In genomic region chr15:84697611-84698011, GRCm38 (mm10) we compare ENCODE assay signal across 8 mouse cellular contexts. TPM values are rescaled to one million over a fixed set of nuclear protein-coding genes. Genes with fewer than 3 reads are reported as not detected.
A peak's percentile ranks its signal among the peaks of the same experiment; 100 is the strongest.
DNase-seq lines count a peak whose midpoint lies in the region; ATAC-seq and TF ChIP-seq lines count a peak whose summit lies in the region.

No protein-coding gene starts in this region.

- no peaks in the 10 kb centered on the region for H3K9me3 ChIP-seq in forebrain, postnatal 0 days (ENCODE audit: low read length)
- no peaks in the 10 kb centered on the region for H3K9me3 ChIP-seq in forebrain, embryonic 14.5 days (replicated peaks; ENCODE audit: control insufficient read depth, low read length)

- H3K27ac ChIP-seq in forebrain, postnatal 0 days (ENCODE audit: low read depth, low read length), result peak overlapping the region; percentile 16; the same call in 1 of the 2 replicates
- H3K27ac ChIP-seq in forebrain, embryonic 14.5 days (ENCODE audit: low read depth, low read length), result no peak overlapping the region

- no peaks in the 10 kb centered on the region for H3K4me1 ChIP-seq in forebrain, postnatal 0 days (ENCODE audit: insufficient read depth)
- no peaks in the 10 kb centered on the region for H3K4me1 ChIP-seq in forebrain, embryonic 14.5 days (ENCODE audit: control insufficient read depth, insufficient read depth, low read length)

- peak; percentile 55 for DNase-seq in forebrain, postnatal 0 days
- DNase-seq in forebrain, embryonic 14.5 days (ENCODE audit: low spot score), result no peak
- DNase-seq in brain, embryonic 18.5 days (ENCODE audit: low read depth, low spot score), result peak; percentile 18
- peak; percentile 56 to 65 for DNase-seq in gastrocnemius, adult 8-10 months (ENCODE audit: low spot score in 2 of 2)
- DNase-seq in kidney, postnatal 14 days, result peak; percentile 69
- peak; percentile 78 for DNase-seq in lung, postnatal 10 days
- DNase-seq in spleen, postnatal 10 days (ENCODE audit: low spot score in 2 of 2), result no peak

- 0 out of 2 replicates have a peak, but pooled peaks cover 4% of the 10 kb centered on the region for H3K36me3 ChIP-seq in forebrain, postnatal 0 days (ENCODE audit: insufficient read depth)
- H3K36me3 ChIP-seq in forebrain, embryonic 14.5 days (ENCODE audit: control insufficient read depth, insufficient read depth, low read length), result 0 out of 2 replicates have a peak, but pooled peaks cover 3% of the 10 kb centered on the region

- 56% methylated on average over 11 of the region's 11 CpGs for WGBS in forebrain, postnatal 0 days
- WGBS in forebrain, embryonic 14.5 days, result 77% methylated on average over 11 of the region's 11 CpGs

- ATAC-seq in forebrain, postnatal 0 days, result peak; percentile 85
- ATAC-seq in forebrain, embryonic 14.5 days, result no peak
- ATAC-seq in monocyte, adult 5-6 weeks (replicated peaks; ENCODE audit: insufficient number of reproducible peaks, low FRiP score, low TSS enrichment, poor library complexity, severe bottlenecking), result no peak

- no peak overlapping the region for H3K4me2 ChIP-seq in forebrain, postnatal 0 days (ENCODE audit: low read depth)
- H3K4me2 ChIP-seq in forebrain, embryonic 14.5 days (ENCODE audit: low read length), result no peak overlapping the region

- TF ChIP-seq CTCF in forebrain, postnatal 0 days (IDR thresholded peaks at IDR 0.05; ENCODE audit: low read depth), result no peak

- no peak overlapping the region for H3K4me3 ChIP-seq in forebrain, postnatal 0 days (ENCODE audit: low read depth, low read length)
- no peak overlapping the region for H3K4me3 ChIP-seq in forebrain, embryonic 14.5 days (ENCODE audit: low read depth, low read length)

- H3K9ac ChIP-seq in forebrain, postnatal 0 days, result no peak overlapping the region
- no peak overlapping the region for H3K9ac ChIP-seq in forebrain, embryonic 14.5 days (ENCODE audit: low read length)

- no peaks in the 10 kb centered on the region for H3K27me3 ChIP-seq in forebrain, postnatal 0 days (ENCODE audit: insufficient read depth, low read length)
- H3K27me3 ChIP-seq in forebrain, embryonic 14.5 days (replicated peaks; ENCODE audit: control insufficient read depth, insufficient read depth, low read length), result no peaks in the 10 kb centered on the region

RNA-seq across cellular contexts. Expression of gene Arhgap8, which starts 22.2 kb away (rescaled TPM):
- total RNA-seq in forebrain, postnatal 0 days (2014; rRNA removed), result 0.29 TPM in 1 of 2 replicates, not detected in the other
- 0.19 and 0.44 TPM in 2 replicates for polyA plus RNA-seq in forebrain, postnatal 0 days (2015; fragmentation: Nextera tagmentation; extraction: Ambion mirVana)
- 0.20 and 0.37 TPM in 2 replicates for polyA plus RNA-seq in forebrain, embryonic 14.5 days (2014; fragmentation: Nextera tagmentation; extraction: Ambion mirVana)
- total RNA-seq in gastrocnemius, adult 8-10 months (2022), result under 1 TPM in 2 of 4 experiments, not detected in 2; 0.31 to 0.32 TPM
- not detected in 3 replicates for total RNA-seq in monocyte, adult 5-6 weeks (2017)

RNA-seq across cellular contexts. Expression of gene Prr5, which starts 28.2 kb away (rescaled TPM):
- total RNA-seq in forebrain, postnatal 0 days (2014; rRNA removed), result 8.6 and 17.2 TPM in 2 replicates
- polyA plus RNA-seq in forebrain, postnatal 0 days (2015; fragmentation: Nextera tagmentation; extraction: Ambion mirVana), result 17.8 and 28.2 TPM in 2 replicates
- polyA plus RNA-seq in forebrain, embryonic 14.5 days (2014; fragmentation: Nextera tagmentation; extraction: Ambion mirVana), result 9.0 and 10.5 TPM in 2 replicates
- total RNA-seq in gastrocnemius, adult 8-10 months (2022), result 1 to 10 TPM; 1.1 to 3.5 (median 2.3) TPM
- 2.6 to 9.9 TPM (median 3.7 TPM) in 3 replicates for total RNA-seq in monocyte, adult 5-6 weeks (2017)

Comparison
In these comparisons a context has a peak if more than half of its experiments do, and no peak if none do; other contexts are left out.
1. DNase-seq: peak in forebrain, postnatal 0 days (single experiment), brain, embryonic 18.5 days (single experiment), gastrocnemius, adult 8-10 months (2 of 2), kidney, postnatal 14 days (single experiment) and lung, postnatal 10 days (single experiment); none in forebrain, embryonic 14.5 days (single experiment) and spleen, postnatal 10 days (0 of 2).